Mouse (Mus musculus) liver, postnatal 0 days (tissue): ENCODE measurements around the gene Speer4b. TPM values are rescaled to one million over a fixed set of nuclear protein-coding genes. Genes with fewer than 3 reads are reported as not detected.

ENCODE experiments used
- ATAC-seq: fragments of 200-750 bp; cut with Nextera tagmentation; 2 replicates; pipeline ENCODE4 v1.8.0; 2017; ENCODE audit warnings: mild to moderate bottlenecking, moderate library complexity
- DNase-seq: peaks from one replicate; pipeline ENCODE4 v3.0.0-alpha.2; 2016
- H3K27ac ChIP-seq: fragments of 300-500 bp; sonication (generic); 2 replicates; pipeline ENCODE4 v1.5.1; 2014; ENCODE audit warnings: antibody characterized with exemption, moderate library complexity, mild to moderate bottlenecking, low read depth
- H3K27me3 ChIP-seq: fragments of 300-500 bp; sonication (generic); 2 replicates; pipeline ENCODE4 v1.6.1; 2014; ENCODE audit warnings: low read length, control low read depth, mixed read lengths; ENCODE audit not compliant: insufficient read depth
- H3K36me3 ChIP-seq: fragments of 300-500 bp; sonication (generic); replicated peaks from 2 replicates; pipeline ENCODE4 v1.6.1; 2014; ENCODE audit warnings: mild to moderate bottlenecking, control low read depth, low read length, moderate library complexity, mixed read lengths; ENCODE audit not compliant: insufficient read depth
- H3K4me1 ChIP-seq: fragments of 300-500 bp; sonication (generic); 2 replicates; pipeline ENCODE4 v1.6.1; 2014; ENCODE audit warnings: antibody characterized with exemption, mild to moderate bottlenecking, control low read depth; ENCODE audit not compliant: insufficient read depth
- H3K4me2 ChIP-seq: fragments of 300-500 bp; sonication (generic); 2 replicates; pipeline ENCODE4 v1.6.1; 2014; ENCODE audit warnings: low read depth, mild to moderate bottlenecking, low read length, moderate library complexity, mixed read lengths
- H3K4me3 ChIP-seq: fragments of 300-500 bp; sonication (generic); 2 replicates; pipeline ENCODE4 v1.5.1; 2014; ENCODE audit warnings: low read depth, low read length
- H3K9ac ChIP-seq: fragments of 300-500 bp; sonication (generic); replicated peaks from 2 replicates; pipeline ENCODE4 v1.6.1; 2014; ENCODE audit warnings: mild to moderate bottlenecking, moderate library complexity
- H3K9me3 ChIP-seq: fragments of 300-500 bp; sonication (generic); 2 replicates; pipeline ENCODE4 v1.6.1; 2016; ENCODE audit warnings: mild to moderate bottlenecking, control low read depth, low read length, mixed read lengths
- CTCF ChIP-seq: sonication (generic); IDR thresholded peaks from 2 replicates; pipeline ENCODE4 v1.5.1; 2016; ENCODE audit warnings: antibody characterized with exemption, low read depth
- EP300 ChIP-seq: IDR thresholded peaks from 2 replicates; pipeline ENCODE4 v1.6.1; 2016; ENCODE audit warnings: antibody characterized with exemption, low read depth, mild to moderate bottlenecking
- WGBS: fragments of 180-500 bp; shearing (Covaris S2); extraction: QIAGEN DNeasy Blood & Tissue Kit; methylation state at CpG from one replicate; pipeline ENCODE4 v1.1.7; 2014; ENCODE audit not compliant: insufficient replicate concordance; 5-methylcytosine and 5-hydroxymethylcytosine counted together
- polyA plus RNA-seq: library from polyadenylated mRNA; unstranded; fragments of >200 nt; fragmentation: Nextera tagmentation; extraction: Ambion mirVana; gene quantifications from 2 replicates; pipeline ENCODE4 v1.2.1, GENCODE M21; 2015

Gene Speer4b
- polyA plus RNA-seq, 1 experiment from 2014 or later: not detected

DNA sequence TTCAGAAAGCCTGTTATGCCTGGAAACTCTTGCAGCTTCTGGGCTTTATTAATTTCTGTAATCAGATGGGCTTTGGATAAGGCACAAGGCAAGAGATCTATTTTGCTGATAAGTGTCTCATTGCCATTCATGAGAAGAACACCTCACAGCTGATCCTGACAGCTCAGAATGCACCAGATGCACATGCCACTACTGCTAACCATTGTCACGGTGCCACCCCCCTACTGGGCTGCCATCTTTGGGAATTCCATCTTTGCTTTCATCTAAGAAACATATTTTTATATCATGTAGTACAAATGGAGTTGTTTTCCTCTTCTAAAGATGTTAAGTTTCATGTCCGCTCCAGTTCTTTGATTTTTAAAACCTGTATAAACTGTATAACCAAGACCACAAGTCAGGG, 19.5 kb downstream of the Speer4b start:
- Histone ChIP-seq H3K9ac (no peak overlapping the region), H3K27me3 (no peaks in the 10 kb centered on the region), H3K4me1 (no peaks in the 10 kb centered on the region), H3K27ac (no peak overlapping the region), H3K9me3 (no peaks in the 10 kb centered on the region), H3K4me2 (no peak overlapping the region), H3K36me3 (no peaks in the 10 kb centered on the region), H3K4me3 (no peak overlapping the region)
- TF ChIP-seq CTCF (no peak), EP300 (no peak)
- DNase-seq (no peak), ATAC-seq (no peak)
- 65% methylated on average over 2 of the region's 2 CpGs for WGBS

DNA sequence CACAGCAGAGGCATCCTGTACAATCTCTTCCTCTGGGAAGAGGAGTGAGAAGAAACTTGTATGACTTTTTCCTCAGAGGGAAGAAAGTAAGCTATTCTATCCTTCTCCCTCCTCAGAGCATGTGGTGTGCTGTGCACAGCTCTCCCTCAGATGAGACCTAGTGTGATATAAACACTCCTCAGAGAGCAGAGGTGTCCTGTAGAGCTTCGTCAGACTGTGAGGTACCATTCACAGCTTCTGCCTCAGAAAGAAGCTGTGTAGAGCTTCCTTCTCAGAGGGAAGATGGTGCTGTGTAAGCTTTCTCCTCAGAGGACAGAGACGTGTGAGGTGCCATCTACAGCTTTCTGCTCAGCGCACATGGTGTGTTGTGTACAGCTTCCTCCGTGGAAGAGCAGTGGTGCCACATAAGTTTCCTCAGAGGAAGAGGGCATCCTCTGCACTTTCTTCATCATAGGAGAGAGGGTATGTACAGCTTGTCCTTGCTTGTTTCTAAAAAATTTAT, 26.2 kb downstream of the Speer4b start:
- H3K27me3 ChIP-seq: no peaks in the 10 kb centered on the region
- WGBS: 43% methylated on average over 4 of the region's 4 CpGs

DNA sequence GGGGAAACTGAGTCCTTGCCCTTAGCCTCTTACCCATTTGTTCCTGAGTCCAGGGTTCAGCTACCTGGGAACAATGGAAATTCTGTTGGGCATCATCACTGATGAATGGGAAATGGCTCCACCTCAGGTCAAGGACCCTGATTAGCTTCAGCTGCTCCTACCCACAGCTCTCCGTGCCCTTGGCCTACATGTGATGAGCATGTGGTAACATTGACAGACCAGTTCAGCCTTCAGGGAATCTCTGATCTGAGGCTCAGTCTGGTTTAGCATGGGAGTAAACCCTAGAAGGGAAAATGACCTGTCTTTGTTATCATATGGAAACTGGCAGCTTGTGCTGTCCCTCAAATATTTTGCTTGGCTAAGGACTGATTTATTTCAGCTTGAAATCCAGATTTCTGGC, 43.6 kb downstream of the Speer4b start:
- no peak overlapping the region for H3K27ac ChIP-seq
- no peaks in the 10 kb centered on the region for H3K27me3 ChIP-seq
- no peak overlapping the region for H3K4me2 ChIP-seq
- WGBS: 58% methylated on average over 1 of the region's 1 CpGs
- no peak overlapping the region for H3K4me3 ChIP-seq
- DNase-seq: no peak
- no peak overlapping the region for H3K9ac ChIP-seq
- TF ChIP-seq EP300 (no peak), CTCF (no peak)
- H3K9me3 ChIP-seq: no peaks in the 10 kb centered on the region
- ATAC-seq: no peak
- no peaks in the 10 kb centered on the region for H3K4me1 ChIP-seq
- H3K36me3 ChIP-seq: no peaks in the 10 kb centered on the region

More for the DNA sequence above, 26.2 kb downstream of the Speer4b start:
- Histone ChIP-seq H3K36me3 (no peaks in the 10 kb centered on the region), H3K9ac (no peak overlapping the region), H3K9me3 (no peaks in the 10 kb centered on the region), H3K4me2 (no peak overlapping the region), H3K4me1 (no peaks in the 10 kb centered on the region), H3K4me3 (no peak overlapping the region), H3K27ac (no peak overlapping the region)
- ATAC-seq: no peak
- DNase-seq: no peak
- TF ChIP-seq EP300 (no peak), CTCF (no peak)

GRCm38 (mm10) chr5:27456981-27457380, 44.3 kb downstream of the Speer4b start:
- no peak overlapping the region for H3K9ac ChIP-seq
- WGBS: 72% methylated on average over 1 of the region's 1 CpGs
- ATAC-seq (no peak), DNase-seq (no peak)
- H3K9me3 ChIP-seq: no peaks in the 10 kb centered on the region
- H3K4me2 ChIP-seq: no peak overlapping the region
- no peaks in the 10 kb centered on the region for H3K4me1 ChIP-seq
- TF ChIP-seq CTCF (no peak), EP300 (no peak)
- no peak overlapping the region for H3K27ac ChIP-seq
- H3K36me3 ChIP-seq: no peaks in the 10 kb centered on the region
- no peaks in the 10 kb centered on the region for H3K27me3 ChIP-seq
- no peak overlapping the region for H3K4me3 ChIP-seq

GRCm38 (mm10) chr5:27454386-27454785, 46.9 kb downstream of the Speer4b start:
- H3K4me1 ChIP-seq: no peaks in the 10 kb centered on the region
- no peak overlapping the region for H3K27ac ChIP-seq
- H3K4me3 ChIP-seq: no peak overlapping the region
- H3K27me3 ChIP-seq: no peaks in the 10 kb centered on the region
- ATAC-seq (no peak), DNase-seq (no peak)
- no peaks in the 10 kb centered on the region for H3K36me3 ChIP-seq
- no peak for TF ChIP-seq CTCF
- TF ChIP-seq EP300: no peak
- 76% methylated on average over 3 of the region's 3 CpGs for WGBS
- H3K9me3 ChIP-seq: no peaks in the 10 kb centered on the region
- no peak overlapping the region for H3K9ac ChIP-seq
- no peak overlapping the region for H3K4me2 ChIP-seq

DNA sequence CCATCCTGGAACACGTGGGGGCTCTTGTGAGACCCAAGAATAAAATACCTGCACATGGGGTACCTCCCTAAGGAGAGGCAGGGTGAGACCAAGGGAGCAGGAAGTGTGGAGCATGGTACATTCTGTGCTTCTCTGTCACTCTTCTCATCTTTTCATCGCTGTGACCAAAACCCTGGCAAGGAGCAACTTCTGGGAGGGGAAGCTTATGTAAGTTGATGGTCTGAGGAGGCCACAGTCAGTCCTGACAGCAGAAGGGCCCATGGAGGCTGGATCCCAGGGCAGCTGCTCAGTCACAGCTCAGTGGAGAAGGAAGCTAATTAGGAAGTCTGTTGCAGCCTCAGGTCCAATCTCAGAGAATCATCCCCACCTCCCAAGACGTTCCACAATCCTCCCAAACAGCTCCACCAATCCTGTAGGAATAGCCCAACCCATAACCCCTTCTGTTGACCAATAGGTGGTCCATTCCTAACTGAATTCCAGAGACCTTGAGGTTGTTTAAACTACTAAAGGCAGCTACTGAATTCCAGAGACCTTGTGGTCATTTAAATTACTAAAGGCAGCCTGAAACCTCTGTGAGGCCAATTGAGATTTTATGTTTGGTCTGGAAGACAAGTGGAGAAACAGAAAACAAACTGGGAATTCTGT, 47.9 kb downstream of the Speer4b start:
- Histone ChIP-seq H3K4me2 (no peak overlapping the region), H3K4me3 (no peak overlapping the region), H3K4me1 (no peaks in the 10 kb centered on the region), H3K36me3 (no peaks in the 10 kb centered on the region), H3K9me3 (no peaks in the 10 kb centered on the region), H3K27ac (no peak overlapping the region), H3K27me3 (no peaks in the 10 kb centered on the region), H3K9ac (no peak overlapping the region)
- WGBS: 34% methylated on average over 3 of the region's 3 CpGs
- DNase-seq: no peak
- TF ChIP-seq EP300 (no peak), CTCF (no peak)
- no peak for ATAC-seq
